ENCODE assay signal across 8 mouse cellular contexts in genomic region chr1:127773803-127774500, GRCm38 (mm10). TPM values are rescaled to one million over a fixed set of nuclear protein-coding genes. Genes with fewer than 3 reads are reported as not detected.
A peak's percentile ranks its signal among the peaks of the same experiment; 100 is the strongest.
DNase-seq lines count a peak whose midpoint lies in the region; ATAC-seq lines count a peak whose summit lies in the region.

Ccnt2 (plus strand) TSS chr1:127774164.

- H3K9me3 ChIP-seq in heart, embryonic 13.5 days, result no peaks in the 10 kb centered on the region
- H3K9me3 ChIP-seq in liver, embryonic 12.5 days (replicated peaks), result no peaks in the 10 kb centered on the region
- H3K9me3 ChIP-seq in stomach, embryonic 15.5 days, result no peaks in the 10 kb centered on the region

- H3K4me3 ChIP-seq in brown adipose tissue, adult 24 weeks (ENCODE audit: insufficient read depth, low read depth, low read length), result peak within 1 kb of the TSS; percentile 87
- peak within 1 kb of the TSS; percentile 86 for H3K4me3 ChIP-seq in heart, embryonic 13.5 days
- peak within 1 kb of the TSS; percentile 98 for H3K4me3 ChIP-seq in liver, embryonic 12.5 days
- H3K4me3 ChIP-seq in stomach, embryonic 15.5 days (replicated peaks), result peak within 1 kb of the TSS; percentile 86

- ATAC-seq in heart, embryonic 13.5 days (ENCODE audit: extremely low read depth, insufficient number of reproducible peaks, low FRiP score, low TSS enrichment), result peak; percentile 99
- peak; percentile 97 for ATAC-seq in liver, embryonic 12.5 days
- ATAC-seq in stomach, embryonic 15.5 days (ENCODE audit: insufficient read depth, low FRiP score, low read depth), result peak; percentile 99

- H3K4me2 ChIP-seq in heart, embryonic 13.5 days, result peak within 1 kb of the TSS; percentile 92
- H3K4me2 ChIP-seq in liver, embryonic 12.5 days, result peak within 1 kb of the TSS; percentile 84
- peak within 1 kb of the TSS; percentile 64 for H3K4me2 ChIP-seq in stomach, embryonic 15.5 days

- peak within 1 kb of the TSS; percentile 96 for H3K27ac ChIP-seq in brown adipose tissue, adult 24 weeks (replicated peaks; ENCODE audit: low read depth, low read length)
- peak within 1 kb of the TSS; percentile 92 for H3K27ac ChIP-seq in heart, embryonic 13.5 days (replicated peaks)
- peak within 1 kb of the TSS; percentile 94 for H3K27ac ChIP-seq in liver, embryonic 12.5 days
- H3K27ac ChIP-seq in stomach, embryonic 15.5 days, result peak within 1 kb of the TSS; percentile 91

- peaks cover 7% of the 10 kb centered on the region; the same call in 1 of the 2 replicates for H3K4me1 ChIP-seq in brown adipose tissue, adult 24 weeks (ENCODE audit: control insufficient read depth, insufficient read depth, insufficient read length, low read length)
- H3K4me1 ChIP-seq in heart, embryonic 13.5 days, result peaks cover 47% of the 10 kb centered on the region
- H3K4me1 ChIP-seq in liver, embryonic 12.5 days, result peaks cover 39% of the 10 kb centered on the region
- H3K4me1 ChIP-seq in stomach, embryonic 15.5 days, result peaks cover 6% of the 10 kb centered on the region; the same call in 1 of the 2 replicates

- DNase-seq in CD4-positive, CD25-positive, alpha-beta regulatory T cell, adult 2 months (ENCODE audit: low read depth, low spot score), result peak; percentile 100
- DNase-seq in fat pad, adult 2 months (ENCODE audit: extremely low read depth, low read depth, low spot score), result peak; percentile 83
- peak; percentile 100 for DNase-seq in kidney, postnatal 10 days
- peak; percentile 98 to 99 for DNase-seq in natural killer cell, adult 2 months (ENCODE audit: low spot score in 2 of 2)

- H3K27me3 ChIP-seq in heart, embryonic 13.5 days (replicated peaks), result no peaks in the 10 kb centered on the region
- H3K27me3 ChIP-seq in liver, embryonic 12.5 days (replicated peaks), result no peaks in the 10 kb centered on the region
- no peaks in the 10 kb centered on the region for H3K27me3 ChIP-seq in stomach, embryonic 15.5 days (replicated peaks)

- H3K9ac ChIP-seq in heart, embryonic 13.5 days, result peak within 1 kb of the TSS; percentile 96
- peak within 1 kb of the TSS; percentile 92 for H3K9ac ChIP-seq in liver, embryonic 12.5 days
- H3K9ac ChIP-seq in stomach, embryonic 15.5 days, result peak within 1 kb of the TSS; percentile 92

- peaks cover 18% of the 10 kb centered on the region for H3K36me3 ChIP-seq in heart, embryonic 13.5 days
- H3K36me3 ChIP-seq in liver, embryonic 12.5 days, result peaks cover 30% of the 10 kb centered on the region
- H3K36me3 ChIP-seq in stomach, embryonic 15.5 days, result no peaks in the 10 kb centered on the region

- WGBS in heart, embryonic 13.5 days, result under 1% methylated on average over 63 of the region's 63 CpGs
- WGBS in liver, embryonic 12.5 days (ENCODE audit: insufficient replicate concordance), result 0% methylated on average over 63 of the region's 63 CpGs
- under 1% methylated on average over 63 of the region's 63 CpGs for WGBS in stomach, embryonic 15.5 days

RNA-seq across cellular contexts. Expression of gene Ccnt2, which starts in this region (rescaled TPM):
- 9.3 and 12.0 TPM in 2 replicates for polyA plus RNA-seq in brown adipose tissue, adult 24 weeks (2012; ENCODE audit: insufficient read depth, insufficient read length, missing spikeins)
- 56.9 and 62.6 TPM in 2 replicates for polyA plus RNA-seq in heart, embryonic 13.5 days (2015; fragmentation: Nextera tagmentation; extraction: Ambion mirVana)
- 42.3 and 43.9 TPM in 2 replicates for polyA plus RNA-seq in liver, embryonic 12.5 days (2016; fragmentation: Nextera tagmentation; extraction: Ambion mirVana)
- polyA plus RNA-seq in stomach, embryonic 15.5 days (2015; fragmentation: Nextera tagmentation; extraction: Ambion mirVana), result 73.5 and 76.5 TPM in 2 replicates

Comparison
In these comparisons a context has a peak if more than half of its experiments do, and no peak if none do; other contexts are left out.
1. Peak in every context shown above with its lines: DNase-seq, ATAC-seq, H3K4me3 ChIP-seq and H3K27ac ChIP-seq.